Mouse (Mus musculus): ENCODE data around the gene Camta1. TPM values are rescaled to one million over a fixed set of nuclear protein-coding genes. Genes with fewer than 3 reads are reported as not detected.
A peak's percentile ranks its signal among the peaks of the same experiment; 100 is the strongest.

Gene Camta1
- total and polyA plus RNA-seq, 2 experiments from 2014 or later, result 127 to 145 TPM

DNA sequence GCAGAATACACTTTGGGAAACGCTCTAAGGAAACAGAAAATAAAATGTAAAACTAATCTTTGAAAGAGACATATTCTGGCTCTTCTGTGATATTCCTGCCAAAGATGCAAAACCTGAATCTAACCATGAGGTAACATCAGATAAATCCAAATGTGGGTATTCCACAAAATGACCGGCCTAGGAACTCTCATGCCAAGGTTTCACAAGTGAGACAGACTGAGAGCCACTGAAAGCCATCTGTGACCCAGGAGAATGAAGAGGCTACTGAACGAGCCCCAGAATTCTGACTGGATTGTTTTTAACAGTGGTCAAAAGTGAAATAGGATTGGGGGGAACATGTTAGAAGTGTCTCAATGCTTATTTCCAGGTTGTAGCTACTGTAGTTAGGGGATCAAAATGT, 25.8 kb downstream of the Camta1 start:
- Histone ChIP-seq H3K27me3 (ENCODE audit: insufficient read depth, low read length) (no peaks in the 10 kb centered on the region), H3K9me3 (ENCODE audit: low read length) (no peaks in the 10 kb centered on the region), H3K36me3 (ENCODE audit: insufficient read depth, low read length) (no peaks in the 10 kb centered on the region), H3K4me1 (ENCODE audit: insufficient read depth, low read length) (peaks cover 7% of the 10 kb centered on the region; the same call in 1 of the 2 replicates), H3K27ac (no peak overlapping the region), H3K4me3 (ENCODE audit: low read length) (no peak overlapping the region), H3K4me2 (ENCODE audit: low read depth, low read length) (no peak overlapping the region), H3K9ac (replicated peaks; ENCODE audit: low read length) (no peak overlapping the region)
- DNase-seq (ENCODE audit: low spot score), result no peak
- TF ChIP-seq CTCF (IDR thresholded peaks at IDR 0.05; ENCODE audit: low read depth), result no peak
- ATAC-seq, result no peak
- WGBS, result 89% methylated on average over 3 of the region's 3 CpGs

DNA sequence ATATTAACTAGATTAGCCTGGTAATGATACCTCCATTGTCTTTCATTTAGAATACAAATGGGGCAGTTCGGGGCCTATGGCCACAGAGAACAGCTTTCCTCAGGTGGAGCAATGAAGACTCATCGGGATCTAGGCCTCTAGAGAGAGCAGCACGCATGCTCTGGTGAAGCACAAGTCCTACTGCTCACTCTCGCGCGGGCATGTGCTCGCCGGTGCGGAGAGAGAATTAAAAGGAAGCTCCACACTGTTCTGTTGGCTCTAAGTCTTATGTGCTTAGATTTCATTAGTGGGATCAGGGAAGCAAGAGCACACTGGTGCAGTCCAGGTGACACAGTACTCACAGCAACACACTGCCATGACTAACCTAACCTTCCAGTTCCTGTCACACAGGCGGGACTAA, 27.1 kb downstream of the Camta1 start:
- Histone ChIP-seq H3K27ac (no peak overlapping the region; the same call in 1 of the 2 replicates), H3K27me3 (ENCODE audit: insufficient read depth, low read length) (no peaks in the 10 kb centered on the region)
- 0 out of 2 replicates have a peak, but pooled peaks have one; percentile 43 for ATAC-seq

DNA sequence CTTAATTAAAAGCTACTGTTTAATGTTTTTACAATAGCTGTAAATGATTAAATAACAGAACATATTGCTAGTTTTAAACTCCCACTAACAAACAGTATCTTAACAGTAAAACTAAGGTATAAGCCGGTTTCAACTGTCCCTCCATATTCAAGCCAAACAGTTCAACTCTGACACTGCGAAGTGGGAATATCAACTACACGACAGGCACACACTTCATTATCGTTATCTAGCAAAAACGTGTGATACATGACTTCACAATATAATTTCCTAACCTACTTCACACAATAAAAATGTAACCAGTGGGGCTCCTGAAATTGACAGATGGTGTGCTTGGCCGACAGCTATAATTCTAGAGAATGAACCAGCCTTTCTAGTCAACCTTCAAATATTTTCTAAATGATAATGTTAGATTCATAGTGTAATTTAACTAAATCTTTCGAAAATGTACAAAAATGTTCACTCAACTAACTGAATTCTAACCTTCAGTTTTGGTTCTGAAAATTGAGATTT, 27.7 kb downstream of the Camta1 start:
- no peak for TF ChIP-seq CTCF (IDR thresholded peaks at IDR 0.05; ENCODE audit: low read depth)
- H3K27ac ChIP-seq, result no peak overlapping the region
- no peaks in the 10 kb centered on the region for H3K27me3 ChIP-seq (ENCODE audit: insufficient read depth, low read length)
- no peak for DNase-seq (ENCODE audit: low spot score)
- H3K9me3 ChIP-seq (ENCODE audit: low read length), result no peaks in the 10 kb centered on the region
- H3K4me2 ChIP-seq (ENCODE audit: low read depth, low read length), result no peak overlapping the region
- H3K4me3 ChIP-seq (ENCODE audit: low read length), result no peak overlapping the region
- peaks cover 5% of the 10 kb centered on the region; the same call in 1 of the 2 replicates for H3K4me1 ChIP-seq (ENCODE audit: insufficient read depth, low read length)
- H3K9ac ChIP-seq (replicated peaks; ENCODE audit: low read length), result no peak overlapping the region
- WGBS, result 64% methylated on average over 7 of the region's 7 CpGs
- ATAC-seq, result no peak
- H3K36me3 ChIP-seq (ENCODE audit: insufficient read depth, low read length), result no peaks in the 10 kb centered on the region

More for the DNA sequence above, 27.1 kb downstream of the Camta1 start:
- TF ChIP-seq CTCF (IDR thresholded peaks at IDR 0.05; ENCODE audit: low read depth), result no peak
- Histone ChIP-seq H3K9me3 (ENCODE audit: low read length) (no peaks in the 10 kb centered on the region), H3K36me3 (ENCODE audit: insufficient read depth, low read length) (no peaks in the 10 kb centered on the region), H3K9ac (replicated peaks; ENCODE audit: low read length) (no peak overlapping the region), H3K4me1 (ENCODE audit: insufficient read depth, low read length) (peaks cover 5% of the 10 kb centered on the region; the same call in 1 of the 2 replicates), H3K4me2 (ENCODE audit: low read depth, low read length) (no peak overlapping the region), H3K4me3 (ENCODE audit: low read length) (no peak overlapping the region)
- DNase-seq (ENCODE audit: low spot score), result peak; percentile 40
- WGBS, result 56% methylated on average over 10 of the region's 10 CpGs

DNA sequence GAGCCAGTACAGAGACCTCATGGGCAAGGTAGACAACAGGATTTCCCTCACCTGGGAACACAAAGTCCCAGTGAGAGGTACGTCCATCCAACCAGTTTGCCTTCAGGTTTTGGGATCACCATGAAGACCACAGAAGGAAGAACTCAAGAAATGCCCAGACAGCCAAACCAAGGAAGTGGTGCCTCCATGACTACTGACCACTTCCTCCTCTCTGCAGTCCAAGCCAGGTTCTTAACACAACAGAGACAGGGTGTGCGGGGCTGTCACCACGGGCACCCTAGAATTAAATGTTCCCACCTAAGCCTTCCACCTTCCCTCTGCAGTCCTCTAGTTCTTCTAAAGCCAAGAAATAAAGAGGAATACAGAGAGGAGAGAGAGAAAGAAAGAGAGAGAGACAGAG, 33.8 kb downstream of the Camta1 start:
- H3K27ac ChIP-seq, result no peak overlapping the region
- no peak overlapping the region for H3K4me3 ChIP-seq (ENCODE audit: low read length)
- H3K4me2 ChIP-seq (ENCODE audit: low read depth, low read length), result no peak overlapping the region
- H3K4me1 ChIP-seq (ENCODE audit: insufficient read depth, low read length), result no peaks in the 10 kb centered on the region
- H3K9ac ChIP-seq (replicated peaks; ENCODE audit: low read length), result no peak overlapping the region
- H3K27me3 ChIP-seq (ENCODE audit: insufficient read depth, low read length), result no peaks in the 10 kb centered on the region
- no peak for TF ChIP-seq CTCF (IDR thresholded peaks at IDR 0.05; ENCODE audit: low read depth)
- 96% methylated on average over 3 of the region's 3 CpGs for WGBS
- H3K9me3 ChIP-seq (ENCODE audit: low read length), result no peaks in the 10 kb centered on the region
- H3K36me3 ChIP-seq (ENCODE audit: insufficient read depth, low read length), result no peaks in the 10 kb centered on the region
- DNase-seq (ENCODE audit: low spot score) (no peak), ATAC-seq (no peak)

DNA sequence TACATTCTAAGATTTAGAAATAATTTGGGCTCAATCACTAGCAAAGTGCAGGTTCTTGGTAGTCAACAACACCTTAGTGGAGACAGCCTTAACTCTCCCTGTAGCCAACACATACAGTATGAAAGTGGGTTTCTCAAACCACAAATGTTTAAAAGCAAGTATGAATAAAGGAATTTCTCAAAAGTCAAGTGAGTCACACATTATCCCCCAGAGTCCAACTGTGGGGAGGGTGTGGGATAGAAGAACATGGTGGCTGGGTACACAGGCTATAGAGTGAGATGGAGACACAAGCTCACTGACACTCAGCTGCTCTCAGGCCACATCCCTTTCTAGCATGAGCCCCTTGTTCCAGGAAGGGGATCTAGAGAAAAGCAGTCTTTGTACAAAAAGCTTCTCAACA, 34.3 kb downstream of the Camta1 start:
- no peak overlapping the region for H3K9ac ChIP-seq (replicated peaks; ENCODE audit: low read length)
- TF ChIP-seq CTCF (IDR thresholded peaks at IDR 0.05; ENCODE audit: low read depth), result no peak
- no peaks in the 10 kb centered on the region for H3K27me3 ChIP-seq (ENCODE audit: insufficient read depth, low read length)
- no peak overlapping the region for H3K4me2 ChIP-seq (ENCODE audit: low read depth, low read length)
- no peak overlapping the region for H3K4me3 ChIP-seq (ENCODE audit: low read length)
- H3K27ac ChIP-seq, result no peak overlapping the region
- no peaks in the 10 kb centered on the region for H3K9me3 ChIP-seq (ENCODE audit: low read length)
- ATAC-seq, result no peak
- no peaks in the 10 kb centered on the region for H3K4me1 ChIP-seq (ENCODE audit: insufficient read depth, low read length)
- DNase-seq (ENCODE audit: low spot score), result no peak
- H3K36me3 ChIP-seq (ENCODE audit: insufficient read depth, low read length), result no peaks in the 10 kb centered on the region

DNA sequence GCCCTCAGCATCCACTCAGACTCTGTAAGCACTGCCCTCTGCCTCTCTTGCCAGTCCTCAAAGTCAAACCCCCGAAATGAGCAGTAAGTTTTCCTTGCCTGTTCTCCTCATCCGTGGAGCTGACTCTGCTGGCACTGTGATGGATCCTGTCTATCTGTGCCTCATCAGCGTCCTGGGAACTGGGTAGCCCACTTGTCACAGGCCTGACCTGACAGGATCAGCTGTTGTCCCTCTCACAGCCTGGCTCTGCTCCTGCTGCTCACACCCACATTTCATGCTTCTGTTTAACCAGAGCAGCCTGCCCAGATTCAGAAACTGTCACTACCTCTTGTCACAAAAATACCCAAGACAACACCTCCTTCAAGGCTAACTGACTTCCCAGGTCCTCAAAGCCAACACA, 37.7 kb downstream of the Camta1 start:
- Histone ChIP-seq H3K4me1 (ENCODE audit: insufficient read depth, low read length) (peaks cover 2% of the 10 kb centered on the region; the same call in 1 of the 2 replicates), H3K36me3 (ENCODE audit: insufficient read depth, low read length) (no peaks in the 10 kb centered on the region), H3K4me2 (ENCODE audit: low read depth, low read length) (no peak overlapping the region), H3K9me3 (ENCODE audit: low read length) (no peaks in the 10 kb centered on the region), H3K4me3 (ENCODE audit: low read length) (no peak overlapping the region), H3K9ac (replicated peaks; ENCODE audit: low read length) (no peak overlapping the region), H3K27me3 (ENCODE audit: insufficient read depth, low read length) (no peaks in the 10 kb centered on the region), H3K27ac (no peak overlapping the region)
- 65% methylated on average over 3 of the region's 3 CpGs for whole genome bisulfite sequencing
- no peak for ATAC-seq
- no peak for DNase-seq (ENCODE audit: low spot score)
- no peak for TF ChIP-seq CTCF (IDR thresholded peaks at IDR 0.05; ENCODE audit: low read depth)

DNA sequence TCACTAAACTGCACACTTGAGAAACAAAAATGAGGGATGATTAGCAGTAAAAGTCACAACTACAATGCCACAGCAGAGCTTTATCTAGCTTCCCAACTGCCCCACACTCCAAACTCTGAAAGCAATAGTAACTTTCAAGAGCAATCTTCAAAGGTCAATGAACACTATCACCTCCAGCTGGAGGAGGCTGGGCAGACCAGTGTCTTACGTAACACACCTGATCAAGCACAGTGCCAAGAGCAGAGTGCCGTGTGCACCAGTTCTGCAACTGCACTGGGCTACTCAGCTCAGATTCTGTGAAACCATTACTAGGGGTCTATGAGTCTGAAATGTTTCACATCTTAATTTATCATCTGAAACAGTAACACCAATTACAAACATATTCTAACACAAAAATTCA, 38.7 kb downstream of the Camta1 start:
- Histone ChIP-seq H3K27me3 (ENCODE audit: insufficient read depth, low read length) (no peaks in the 10 kb centered on the region), H3K4me2 (ENCODE audit: low read depth, low read length) (no peak overlapping the region), H3K4me3 (ENCODE audit: low read length) (no peak overlapping the region), H3K4me1 (ENCODE audit: insufficient read depth, low read length) (peaks cover 9% of the 10 kb centered on the region; the same call in 1 of the 2 replicates), H3K27ac (no peak overlapping the region), H3K9ac (replicated peaks; ENCODE audit: low read length) (no peak overlapping the region), H3K36me3 (ENCODE audit: insufficient read depth, low read length) (no peaks in the 10 kb centered on the region), H3K9me3 (ENCODE audit: low read length) (no peaks in the 10 kb centered on the region)
- DNase-seq (ENCODE audit: low spot score) (no peak), ATAC-seq (no peak)
- TF ChIP-seq CTCF (IDR thresholded peaks at IDR 0.05; ENCODE audit: low read depth), result no peak
- WGBS, result 74% methylated on average over 2 of the region's 2 CpGs
